Mouse (Mus musculus): ENCODE measurements around the gene Ccdc186.
"Not testable (repeated sequence)": the region's sequence is repeated elsewhere in the genome, so short reads cannot be mapped to it uniquely, and the experiment has no call there.

Ccdc186 gene

GRCm38 (mm10) chr19:56756412-56756811 lies 65.6 kb downstream of the Ccdc186 start:
- DNase-seq (ENCODE audit: low spot score in 2 of 2): no peak

GRCm38 (mm10) chr19:56754456-56754855 lies 67.5 kb downstream of the Ccdc186 start:
- not testable (repeated sequence) for DNase-seq (ENCODE audit: low spot score in 2 of 2)

- no peak for DNase-seq (ENCODE audit: low spot score in 2 of 2)
Observed at GRCm38 (mm10) chr19:56750709-56751108, 71.3 kb downstream of the Ccdc186 start.

GRCm38 (mm10) chr19:56749343-56749742 lies 72.6 kb downstream of the Ccdc186 start:
- no peak for DNase-seq (ENCODE audit: low spot score in 2 of 2)

GRCm38 (mm10) chr19:56747878-56748277 lies 74.1 kb downstream of the Ccdc186 start:
- DNase-seq (ENCODE audit: low spot score in 2 of 2): no peak

- DNase-seq (ENCODE audit: low spot score in 2 of 2): no peak
Observed at GRCm38 (mm10) chr19:56746618-56747017, 75.4 kb downstream of the Ccdc186 start.

GRCm38 (mm10) chr19:56745528-56745927 lies 76.5 kb downstream of the Ccdc186 start:
- no peak for DNase-seq (ENCODE audit: low spot score in 2 of 2)

- DNase-seq (ENCODE audit: low spot score in 2 of 2): no peak
Observed at GRCm38 (mm10) chr19:56745061-56745460, 76.9 kb downstream of the Ccdc186 start.
